ENCODE assay signal across 8 mouse cellular contexts in the genomic region with DNA sequence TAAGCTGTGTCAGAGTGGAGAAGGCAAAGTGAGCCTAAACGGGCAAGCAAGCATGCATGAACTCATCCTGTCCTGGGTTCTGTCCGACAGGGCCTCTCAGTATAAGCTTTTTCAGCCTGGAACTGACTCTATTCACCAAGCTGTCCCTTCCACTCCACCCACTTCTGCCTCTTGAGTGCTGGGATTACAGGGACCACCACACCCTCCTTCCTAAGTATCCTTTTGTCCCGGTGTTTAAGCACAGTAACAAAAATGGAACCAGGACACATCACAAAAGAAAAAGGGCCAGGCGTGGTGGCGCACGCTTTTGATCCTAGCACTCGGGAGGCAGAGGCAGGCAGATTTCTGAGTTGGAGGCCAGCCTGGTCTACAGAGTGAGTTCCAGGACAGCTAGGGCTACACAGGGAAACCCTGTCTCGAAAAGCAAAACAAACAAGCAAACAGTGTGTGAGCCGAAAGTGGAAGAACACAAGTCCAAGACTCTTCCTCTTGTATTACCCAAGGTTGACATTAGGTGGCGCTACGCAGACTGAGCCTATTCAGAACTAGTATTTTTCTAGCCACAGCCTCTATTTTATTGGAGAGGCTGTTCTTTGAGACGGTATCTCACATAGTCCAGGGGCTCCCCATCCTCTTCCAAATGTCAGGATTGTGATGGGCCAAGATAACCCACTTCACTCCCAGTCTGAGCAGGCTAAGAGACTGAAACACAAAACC. TPM values are rescaled to one million over a fixed set of nuclear protein-coding genes. Genes with fewer than 3 reads are reported as not detected.
A peak's percentile ranks its signal among the peaks of the same experiment; 100 is the strongest.
DNase-seq lines count a peak whose midpoint lies in the region; ATAC-seq and TF ChIP-seq lines count a peak whose summit lies in the region.

No protein-coding gene starts in this region.

- no peaks in the 10 kb centered on the region for H3K4me1 ChIP-seq in forebrain, postnatal 0 days (ENCODE audit: insufficient read depth)
- no peaks in the 10 kb centered on the region for H3K4me1 ChIP-seq in forebrain, embryonic 15.5 days
- no peaks in the 10 kb centered on the region for H3K4me1 ChIP-seq in neural tube, embryonic 15.5 days
- no peaks in the 10 kb centered on the region for H3K4me1 ChIP-seq in lung, embryonic 14.5 days (ENCODE audit: insufficient read depth)
- H3K4me1 ChIP-seq in stomach, postnatal 0 days (replicated peaks; ENCODE audit: control insufficient read depth, insufficient read depth): no peaks in the 10 kb centered on the region

- peak; percentile 72 for TF ChIP-seq CTCF in forebrain, postnatal 0 days (IDR thresholded peaks at IDR 0.05; ENCODE audit: low read depth)
- peak; percentile 55; the same call in 1 of the 2 replicates for TF ChIP-seq CTCF in brain, embryonic 14.5 days (IDR thresholded peaks at IDR 0.05; ENCODE audit: borderline replicate concordance, extremely low read depth, insufficient read depth, insufficient read length)
- TF ChIP-seq CTCF in lung, embryonic 14.5 days (IDR thresholded peaks at IDR 0.05; ENCODE audit: low read depth): peak; percentile 73
- peak; percentile 83 for TF ChIP-seq CTCF in stomach, postnatal 0 days (IDR thresholded peaks at IDR 0.05; ENCODE audit: low read depth)

- H3K27me3 ChIP-seq in forebrain, postnatal 0 days (ENCODE audit: insufficient read depth, low read length): no peaks in the 10 kb centered on the region
- H3K27me3 ChIP-seq in forebrain, embryonic 15.5 days: no peaks in the 10 kb centered on the region
- no peaks in the 10 kb centered on the region for H3K27me3 ChIP-seq in neural tube, embryonic 15.5 days (replicated peaks)
- no peaks in the 10 kb centered on the region for H3K27me3 ChIP-seq in lung, embryonic 14.5 days (ENCODE audit: insufficient read depth, low read length)
- H3K27me3 ChIP-seq in stomach, postnatal 0 days (ENCODE audit: control insufficient read depth, insufficient read depth, low read length): no peaks in the 10 kb centered on the region

- no peak for TF ChIP-seq POLR2A in brain, embryonic 14.5 days (IDR thresholded peaks at IDR 0.05; ENCODE audit: borderline replicate concordance, extremely low read depth, insufficient read depth, insufficient read length, poor library complexity, severe bottlenecking)

- H3K4me3 ChIP-seq in forebrain, postnatal 0 days (ENCODE audit: low read depth, low read length): no peak overlapping the region
- H3K4me3 ChIP-seq in forebrain, embryonic 15.5 days: no peak overlapping the region
- no peak overlapping the region for H3K4me3 ChIP-seq in neural tube, embryonic 15.5 days (replicated peaks)
- no peak overlapping the region for H3K4me3 ChIP-seq in lung, embryonic 14.5 days (ENCODE audit: low read depth, low read length)
- H3K4me3 ChIP-seq in stomach, postnatal 0 days (ENCODE audit: low read depth, low read length): no peak overlapping the region

- TF ChIP-seq EP300 in stomach, postnatal 0 days (optimal IDR thresholded peaks at IDR 0.05): no peak

- H3K9me3 ChIP-seq in forebrain, postnatal 0 days (ENCODE audit: low read length): no peaks in the 10 kb centered on the region
- H3K9me3 ChIP-seq in forebrain, embryonic 15.5 days: no peaks in the 10 kb centered on the region
- no peaks in the 10 kb centered on the region for H3K9me3 ChIP-seq in neural tube, embryonic 15.5 days (replicated peaks)
- H3K9me3 ChIP-seq in lung, embryonic 14.5 days (ENCODE audit: low read depth, low read length): no peaks in the 10 kb centered on the region
- H3K9me3 ChIP-seq in stomach, postnatal 0 days (ENCODE audit: control insufficient read depth, low read length): no peaks in the 10 kb centered on the region

- ATAC-seq in forebrain, postnatal 0 days: no peak
- ATAC-seq in forebrain, embryonic 15.5 days (replicated peaks): no peak
- ATAC-seq in neural tube, embryonic 15.5 days (ENCODE audit: low FRiP score): no peak
- ATAC-seq in lung, embryonic 14.5 days (ENCODE audit: insufficient read depth): no peak
- ATAC-seq in stomach, postnatal 0 days (ENCODE audit: low FRiP score, low TSS enrichment): no peak

- DNase-seq in forebrain, postnatal 0 days: peak; percentile 69
- peak; percentile 35 for DNase-seq in neural tube, embryonic 10.5 days (ENCODE audit: extremely low spot score, low spot score)
- peak; percentile 64 for DNase-seq in brain, embryonic 14.5 days (ENCODE audit: low read depth)
- peak; percentile 65 for DNase-seq in forelimb bud, embryonic 11.5 days (ENCODE audit: low read depth, low spot score)
- DNase-seq in lung, embryonic 14.5 days: peak; percentile 84
- DNase-seq in stomach, postnatal 0 days (ENCODE audit: low spot score): peak; percentile 57

- H3K36me3 ChIP-seq in forebrain, postnatal 0 days (ENCODE audit: insufficient read depth): no peaks in the 10 kb centered on the region
- no peaks in the 10 kb centered on the region for H3K36me3 ChIP-seq in forebrain, embryonic 15.5 days
- H3K36me3 ChIP-seq in neural tube, embryonic 15.5 days: no peaks in the 10 kb centered on the region
- H3K36me3 ChIP-seq in lung, embryonic 14.5 days (ENCODE audit: insufficient read depth): peaks cover 66% of the 10 kb centered on the region
- peaks cover 13% of the 10 kb centered on the region; the same call in 1 of the 2 replicates for H3K36me3 ChIP-seq in stomach, postnatal 0 days (ENCODE audit: control insufficient read depth, insufficient read depth, low read length)

- no peak overlapping the region for H3K9ac ChIP-seq in forebrain, postnatal 0 days
- H3K9ac ChIP-seq in forebrain, embryonic 15.5 days (replicated peaks): no peak overlapping the region
- no peak overlapping the region for H3K9ac ChIP-seq in neural tube, embryonic 15.5 days (replicated peaks)
- no peak overlapping the region for H3K9ac ChIP-seq in lung, embryonic 14.5 days
- no peak overlapping the region for H3K9ac ChIP-seq in stomach, postnatal 0 days (ENCODE audit: low read length)

- no peak overlapping the region for H3K4me2 ChIP-seq in forebrain, postnatal 0 days (ENCODE audit: low read depth)
- no peak overlapping the region for H3K4me2 ChIP-seq in forebrain, embryonic 15.5 days (replicated peaks)
- H3K4me2 ChIP-seq in neural tube, embryonic 15.5 days: no peak overlapping the region
- no peak overlapping the region for H3K4me2 ChIP-seq in lung, embryonic 14.5 days
- no peak overlapping the region for H3K4me2 ChIP-seq in stomach, postnatal 0 days (replicated peaks; ENCODE audit: low read depth)

- 73% methylated on average over 12 of the region's 12 CpGs for whole genome bisulfite sequencing in forebrain, postnatal 0 days
- WGBS in forebrain, embryonic 15.5 days: 73% methylated on average over 12 of the region's 12 CpGs
- WGBS in neural tube, embryonic 15.5 days: 69% methylated on average over 12 of the region's 12 CpGs
- 69% methylated on average over 12 of the region's 12 CpGs for WGBS in lung, embryonic 14.5 days
- 75% methylated on average over 12 of the region's 12 CpGs for WGBS in stomach, postnatal 0 days

- no peak overlapping the region for H3K27ac ChIP-seq in forebrain, postnatal 0 days (ENCODE audit: low read depth, low read length)
- no peak overlapping the region for H3K27ac ChIP-seq in forebrain, embryonic 15.5 days (replicated peaks)
- no peak overlapping the region for H3K27ac ChIP-seq in neural tube, embryonic 15.5 days (replicated peaks)
- no peak overlapping the region for H3K27ac ChIP-seq in lung, embryonic 14.5 days (ENCODE audit: low read depth)
- no peak overlapping the region for H3K27ac ChIP-seq in stomach, postnatal 0 days (replicated peaks)

RNA-seq across cellular contexts. Expression of gene Rbms2, which starts 39.7 kb away (rescaled TPM):
- total RNA-seq in forebrain, postnatal 0 days (2014; rRNA removed): 6.3 and 9.9 TPM in 2 replicates
- 4.7 and 5.6 TPM in 2 replicates for polyA plus RNA-seq in forebrain, postnatal 0 days (2015; fragmentation: Nextera tagmentation; extraction: Ambion mirVana)
- polyA plus RNA-seq in forebrain, embryonic 15.5 days (2015; fragmentation: Nextera tagmentation; extraction: Ambion mirVana): 7.9 and 9.0 TPM in 2 replicates
- 6.5 and 12.7 TPM in 2 replicates for polyA plus RNA-seq in neural tube, embryonic 15.5 days (2015; fragmentation: Nextera tagmentation; extraction: Ambion mirVana)
- 23.6 and 26.7 TPM in 2 replicates for polyA plus RNA-seq in brain, embryonic 14.5 days (2012; rRNA removed)
- polyA plus RNA-seq in lung, embryonic 14.5 days (2014; fragmentation: Nextera tagmentation; extraction: Ambion mirVana): 26.5 and 27.6 TPM in 2 replicates
- 15.5 and 17.0 TPM in 2 replicates for polyA plus RNA-seq in stomach, postnatal 0 days (2015; fragmentation: Nextera tagmentation; extraction: Ambion mirVana)

RNA-seq across cellular contexts. Expression of gene Baz2a, which starts 49.0 kb away (rescaled TPM):
- 9.3 and 10.0 TPM in 2 replicates for total RNA-seq in forebrain, postnatal 0 days (2014; rRNA removed)
- polyA plus RNA-seq in forebrain, postnatal 0 days (2015; fragmentation: Nextera tagmentation; extraction: Ambion mirVana): 3.8 and 7.0 TPM in 2 replicates
- 9.1 and 9.8 TPM in 2 replicates for polyA plus RNA-seq in forebrain, embryonic 15.5 days (2015; fragmentation: Nextera tagmentation; extraction: Ambion mirVana)
- polyA plus RNA-seq in neural tube, embryonic 15.5 days (2015; fragmentation: Nextera tagmentation; extraction: Ambion mirVana): 7.4 and 8.9 TPM in 2 replicates
- polyA plus RNA-seq in brain, embryonic 14.5 days (2012; rRNA removed): 32.2 and 33.1 TPM in 2 replicates
- 23.9 and 26.2 TPM in 2 replicates for polyA plus RNA-seq in lung, embryonic 14.5 days (2014; fragmentation: Nextera tagmentation; extraction: Ambion mirVana)
- polyA plus RNA-seq in stomach, postnatal 0 days (2015; fragmentation: Nextera tagmentation; extraction: Ambion mirVana): 5.5 and 7.9 TPM in 2 replicates

RNA-seq across cellular contexts. Expression of gene Gls2, which starts 53.9 kb away (rescaled TPM):
- total RNA-seq in forebrain, postnatal 0 days (2014; rRNA removed): 1.00 and 2.1 TPM in 2 replicates
- 1.1 and 1.2 TPM in 2 replicates for polyA plus RNA-seq in forebrain, postnatal 0 days (2015; fragmentation: Nextera tagmentation; extraction: Ambion mirVana)
- 0.57 and 0.64 TPM in 2 replicates for polyA plus RNA-seq in forebrain, embryonic 15.5 days (2015; fragmentation: Nextera tagmentation; extraction: Ambion mirVana)
- polyA plus RNA-seq in neural tube, embryonic 15.5 days (2015; fragmentation: Nextera tagmentation; extraction: Ambion mirVana): 2.4 and 2.8 TPM in 2 replicates
- polyA plus RNA-seq in brain, embryonic 14.5 days (2012; rRNA removed): 2.4 and 4.4 TPM in 2 replicates
- polyA plus RNA-seq in lung, embryonic 14.5 days (2014; fragmentation: Nextera tagmentation; extraction: Ambion mirVana): 1.8 and 2.3 TPM in 2 replicates
- polyA plus RNA-seq in stomach, postnatal 0 days (2015; fragmentation: Nextera tagmentation; extraction: Ambion mirVana): 0.53 and 0.64 TPM in 2 replicates

RNA-seq across cellular contexts. Expression of gene Atp5b, which starts 57.3 kb away (rescaled TPM):
- 2,470 and 2,914 TPM in 2 replicates for total RNA-seq in forebrain, postnatal 0 days (2014; rRNA removed)
- 2,164 and 2,181 TPM in 2 replicates for polyA plus RNA-seq in forebrain, postnatal 0 days (2015; fragmentation: Nextera tagmentation; extraction: Ambion mirVana)
- 2,026 and 2,088 TPM in 2 replicates for polyA plus RNA-seq in forebrain, embryonic 15.5 days (2015; fragmentation: Nextera tagmentation; extraction: Ambion mirVana)
- polyA plus RNA-seq in neural tube, embryonic 15.5 days (2015; fragmentation: Nextera tagmentation; extraction: Ambion mirVana): 2,338 and 2,396 TPM in 2 replicates
- polyA plus RNA-seq in brain, embryonic 14.5 days (2012; rRNA removed): 1,616 and 2,161 TPM in 2 replicates
- 2,183 and 2,273 TPM in 2 replicates for polyA plus RNA-seq in lung, embryonic 14.5 days (2014; fragmentation: Nextera tagmentation; extraction: Ambion mirVana)
- 2,044 and 2,075 TPM in 2 replicates for polyA plus RNA-seq in stomach, postnatal 0 days (2015; fragmentation: Nextera tagmentation; extraction: Ambion mirVana)
